Mouse (Mus musculus) MEL (cell line): ENCODE results near the gene Fam192a.

Experiments
- E2F4 ChIP-seq: IDR thresholded peaks from 2 replicates; pipeline ENCODE4 v1.6.1; 2011; ENCODE audit warnings: low read depth, low read length, improper control_type of control experiment, borderline replicate concordance
- ELF1 ChIP-seq: IDR thresholded peaks from 2 replicates; pipeline ENCODE4 v1.6.1; 2014; ENCODE audit warnings: low read depth, mild to moderate bottlenecking, inconsistent platforms, low read length, improper control_type of control experiment, moderate library complexity
- HCFC1 ChIP-seq: IDR thresholded peaks from 2 replicates; pipeline ENCODE4 v1.6.1; 2012; ENCODE audit warnings: low read depth, mild to moderate bottlenecking, inconsistent platforms, low read length, improper control_type of control experiment, moderate library complexity
- MAFK ChIP-seq: IDR thresholded peaks from 2 replicates; pipeline ENCODE4 v1.6.1; 2011; ENCODE audit warnings: low read depth, mild to moderate bottlenecking, low read length, improper control_type of control experiment, borderline replicate concordance
- MAX ChIP-seq: IDR thresholded peaks from 2 replicates; pipeline ENCODE4 v1.6.1; 2011; ENCODE audit warnings: low read length, improper control_type of control experiment
- MAZ ChIP-seq: IDR thresholded peaks from 2 replicates; pipeline ENCODE4 v1.6.1; 2012; ENCODE audit warnings: low read depth, mild to moderate bottlenecking, inconsistent platforms, low read length, improper control_type of control experiment
- MYC ChIP-seq: IDR thresholded peaks from 2 replicates; pipeline ENCODE4 v1.6.1; 2011; ENCODE audit warnings: low read depth, mild to moderate bottlenecking, low read length, improper control_type of control experiment, moderate library complexity
- POLR2A ChIP-seq, 2 experiments: IDR thresholded peaks; 2 replicates each; pipeline ENCODE4 v1.6.1; 2011 to 2012; ENCODE audit warnings: low read length in 2 of 2, mild to moderate bottlenecking in 2 of 2, control low read depth in 1 of 2, improper control_type of control experiment in 1 of 2, low read depth in 1 of 2, moderate library complexity in 1 of 2; ENCODE audit not compliant: control insufficient read depth in 1 of 2, insufficient read depth in 1 of 2, poor library complexity in 1 of 2
- RAD21 ChIP-seq: IDR thresholded peaks from 2 replicates; pipeline ENCODE4 v1.6.1; 2011; ENCODE audit warnings: mild to moderate bottlenecking, low read depth, low read length, improper control_type of control experiment

DNA sequence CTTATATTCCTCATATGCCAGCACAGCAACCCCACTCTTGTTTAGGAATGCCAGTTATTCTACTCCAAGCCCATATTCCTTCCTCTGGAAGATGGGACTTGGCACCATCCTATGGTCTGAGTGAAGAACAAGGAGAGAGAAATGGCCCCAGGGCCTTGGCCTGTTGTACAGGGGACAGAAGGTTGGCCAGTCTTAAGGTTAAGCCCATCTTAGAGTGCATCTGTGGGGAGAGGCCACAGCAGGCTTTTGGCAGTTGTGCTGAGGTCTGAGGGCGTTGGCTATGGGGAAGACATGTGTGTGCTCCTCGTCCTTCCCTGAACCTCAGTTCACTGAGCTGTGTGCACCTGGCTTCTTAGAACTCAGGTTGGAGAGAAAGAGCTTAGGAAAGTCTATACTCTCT is 49.1 kb downstream of the Fam192a start:
- no peak for TF ChIP-seq MAX
- no peak for TF ChIP-seq POLR2A (IDR thresholded peaks at IDR 0.05; ENCODE audit: control insufficient read depth in 1 of 2, insufficient read depth in 1 of 2, low read depth in 1 of 2, low read length in 2 of 2, poor library complexity in 1 of 2)
- no peak for TF ChIP-seq RAD21
- no peak for TF ChIP-seq HCFC1
- no peak for TF ChIP-seq MAFK
- TF ChIP-seq MYC = no peak
- TF ChIP-seq ELF1 = no peak
- TF ChIP-seq E2F4 = no peak
- no peak for TF ChIP-seq MAZ
